In genomic region chr8:8611928-8612327, GRCm38 (mm10) we compare ENCODE assay signal across 24 mouse cellular contexts. TPM values are rescaled to one million over a fixed set of nuclear protein-coding genes. Genes with fewer than 3 reads are reported as not detected.
DNase-seq lines count a peak whose midpoint lies in the region; TF ChIP-seq lines count a peak whose summit lies in the region.
"Had no signal": no experiment of that assay in that cellular context is flagged by ENCODE, and none has a peak within 500 bp of the region (broad histone marks: within the 10 kb centered on the region; RNA-seq: fewer than 3 reads in every experiment).

No protein-coding gene starts in this region.

- peaks cover 2% of the 10 kb centered on the region for H3K4me1 ChIP-seq in heart, adult 2 months (ENCODE audit: control insufficient read depth, insufficient read depth, low read length)
- H3K4me1 ChIP-seq in testis, adult 2 months (ENCODE audit: control insufficient read depth, insufficient read depth, low read length): no peaks in the 10 kb centered on the region

- no peak for TF ChIP-seq EP300 in heart, adult 2 months (IDR thresholded peaks at IDR 0.05; ENCODE audit: insufficient read depth, low read depth, low read length)

- no peak for TF ChIP-seq POLR2A in heart, adult 2 months (IDR thresholded peaks at IDR 0.05; ENCODE audit: insufficient read depth, low read depth, low read length)
- TF ChIP-seq POLR2A in testis, adult 2 months (IDR thresholded peaks at IDR 0.05; ENCODE audit: control insufficient read depth, low read depth, low read length): peak; percentile 52; the same call in 1 of the 2 replicates

- H3K27ac ChIP-seq in heart, adult 2 months: no peak overlapping the region
- H3K27ac ChIP-seq in testis, adult 2 months (ENCODE audit: control insufficient read depth, insufficient read depth, low read depth, low read length): no peak overlapping the region
- H3K27ac ChIP-seq: embryonic facial prominence, embryonic 10.5 days; embryonic facial prominence, embryonic 12.5 days; forebrain, embryonic 13.5 days; forebrain, embryonic 15.5 days had no signal

- H3K9ac ChIP-seq in heart, adult 2 months (ENCODE audit: low read depth, low read length): no peak overlapping the region
- H3K9ac ChIP-seq: embryonic facial prominence, embryonic 12.5 days; forebrain, embryonic 13.5 days; forebrain, embryonic 15.5 days; forebrain, postnatal 0 days had no signal

- H3K27me3 ChIP-seq in heart, adult 2 months (ENCODE audit: control insufficient read depth, insufficient read depth, low read length): no peaks in the 10 kb centered on the region
- no peaks in the 10 kb centered on the region for H3K27me3 ChIP-seq in testis, adult 2 months (ENCODE audit: control insufficient read depth, insufficient read depth, low read length)
- H3K27me3 ChIP-seq: CH12.LX; embryonic facial prominence, embryonic 12.5 days; forebrain, embryonic 13.5 days; forebrain, embryonic 15.5 days; Patski had no signal

- intact Hi-C loops in heart, adult 2 months (cut with DNase I): no loop called here

- H3K36me3 ChIP-seq in heart, adult 2 months (ENCODE audit: control insufficient read depth, insufficient read depth, low read length): no peaks in the 10 kb centered on the region
- no peaks in the 10 kb centered on the region for H3K36me3 ChIP-seq in testis, adult 2 months (ENCODE audit: control insufficient read depth, insufficient read depth, low read length)
- H3K36me3 ChIP-seq: embryonic facial prominence, embryonic 12.5 days; G1E had no signal

- DNase-seq in heart, adult 11 months: peak; percentile 36
- DNase-seq in heart, adult 2 months: no peak
- DNase-seq in testis, postnatal 10 days (ENCODE audit: low spot score): no peak
- peak; percentile 67 for DNase-seq in R1 (ENCODE audit: low read depth, low spot score)
- DNase-seq in cerebellum, postnatal 4 days (ENCODE audit: low spot score in 2 of 2): no peak
- DNase-seq in adrenal gland, adult 2 months: no peak
- DNase-seq: adrenal gland, postnatal 10 days; adrenal gland, postnatal 25 days; B cell, adult 2 months; cerebellum, adult 11 months; cerebellum, adult 18-20 months; cerebellum, adult 8-10 months; cerebellum, adult 9-11 months; cerebellum, postnatal 14 days; cerebellum, postnatal 36 days; forebrain, postnatal 0 days had no signal

- H3K79me2 ChIP-seq in heart, adult 2 months (replicated peaks; ENCODE audit: control insufficient read depth, insufficient read depth, low read length): no peaks in the 10 kb centered on the region

- no peak overlapping the region for H3K4me3 ChIP-seq in heart, adult 2 months
- peak overlapping the region; percentile 64 for H3K4me3 ChIP-seq in testis, adult 2 months (ENCODE audit: control insufficient read depth, low read depth, low read length)
- H3K4me3 ChIP-seq: embryonic facial prominence, embryonic 10.5 days; embryonic facial prominence, embryonic 12.5 days; forebrain, embryonic 13.5 days; forebrain, embryonic 15.5 days had no signal

- WGBS in heart, adult 2 months: 77% methylated on average over 4 of the region's 4 CpGs

- TF ChIP-seq CTCF in heart, adult 2 months (IDR thresholded peaks at IDR 0.05): no peak
- no peak for TF ChIP-seq CTCF in testis, adult 2 months (IDR thresholded peaks at IDR 0.05; ENCODE audit: control insufficient read depth, insufficient read depth, insufficient replicate concordance, low read depth, low read length)

RNA-seq across cellular contexts. Expression of gene Efnb2, which starts 49.1 kb away (rescaled TPM):
- 10 to 100 TPM; 16.8 to 24.1 TPM for total RNA-seq in heart, adult 2 months (2021)
- 22.2 and 27.8 TPM in 2 replicates for polyA plus RNA-seq in heart, adult 2 months (2012; rRNA removed)
- polyA plus RNA-seq in testis, adult 2 months (2012; rRNA removed): 3.4 and 5.4 TPM in 2 replicates
- total RNA-seq in adrenal gland, adult 2 months (2021): 10 to 100 TPM; 15.1 to 18.0 TPM
- 17.5 and 23.9 TPM in 2 replicates for polyA plus RNA-seq in adrenal gland, adult 2 months (2012; rRNA removed)

Comparison
In these comparisons a context has a peak if more than half of its experiments do, and no peak if none do; other contexts are left out.
1. DNase-seq: peak in heart, adult 11 months (single experiment) and R1 (single experiment); none in heart, adult 2 months (0 of 2), testis, postnatal 10 days (single experiment), cerebellum, postnatal 4 days (0 of 2) and adrenal gland, adult 2 months (single experiment).